Mouse (Mus musculus): ENCODE results near the gene Plekhm3. TPM values are rescaled to one million over a fixed set of nuclear protein-coding genes. Genes with fewer than 3 reads are reported as not detected.

The Plekhm3 gene
- polyA plus RNA-seq, 1 experiment from 2014 or later = 5.0 TPM

- Histone ChIP-seq H3K36me3 (ENCODE audit: insufficient read depth, low read length) (0 out of 2 replicates have a peak, but pooled peaks cover 2% of the 10 kb centered on the region), H3K4me1 (ENCODE audit: insufficient read depth, low read length) (0 out of 2 replicates have a peak, but pooled peaks cover 6% of the 10 kb centered on the region), H3K9me3 (ENCODE audit: low read length) (no peaks in the 10 kb centered on the region), H3K4me2 (replicated peaks; ENCODE audit: low read depth, low read length) (no peak overlapping the region), H3K4me3 (ENCODE audit: low read length) (no peak overlapping the region), H3K9ac (replicated peaks; ENCODE audit: low read length) (no peak overlapping the region), H3K27me3 (ENCODE audit: insufficient read depth, low read length) (no peaks in the 10 kb centered on the region), H3K27ac (ENCODE audit: low read length) (no peak overlapping the region)
- no peak; the same call in 1 of the 2 replicates for ATAC-seq (ENCODE audit: low FRiP score, low TSS enrichment)
- WGBS = 42% methylated on average over 5 of the region's 5 CpGs
Observed at GRCm38 (mm10) chr1:64916884-64917507, 39.6 kb downstream of the Plekhm3 start.

- Histone ChIP-seq H3K9ac (replicated peaks; ENCODE audit: low read length) (no peak overlapping the region), H3K4me3 (ENCODE audit: low read length) (no peak overlapping the region), H3K4me1 (ENCODE audit: insufficient read depth, low read length) (0 out of 2 replicates have a peak, but pooled peaks cover 6% of the 10 kb centered on the region), H3K27me3 (ENCODE audit: insufficient read depth, low read length) (no peaks in the 10 kb centered on the region), H3K36me3 (ENCODE audit: insufficient read depth, low read length) (no peaks in the 10 kb centered on the region), H3K9me3 (ENCODE audit: low read length) (no peaks in the 10 kb centered on the region), H3K27ac (ENCODE audit: low read length) (no peak overlapping the region), H3K4me2 (replicated peaks; ENCODE audit: low read depth, low read length) (no peak overlapping the region)
- WGBS = 94% methylated on average over 3 of the region's 3 CpGs
- no peak for ATAC-seq (ENCODE audit: low FRiP score, low TSS enrichment)
Observed at GRCm38 (mm10) chr1:64914356-64914755, 42.3 kb downstream of the Plekhm3 start.

- WGBS = 82% methylated on average over 2 of the region's 2 CpGs
- Histone ChIP-seq H3K9ac (replicated peaks; ENCODE audit: low read length) (no peak overlapping the region), H3K9me3 (ENCODE audit: low read length) (no peaks in the 10 kb centered on the region), H3K4me3 (ENCODE audit: low read length) (no peak overlapping the region), H3K4me2 (replicated peaks; ENCODE audit: low read depth, low read length) (no peak overlapping the region), H3K27ac (ENCODE audit: low read length) (no peak overlapping the region), H3K4me1 (ENCODE audit: insufficient read depth, low read length) (no peaks in the 10 kb centered on the region), H3K27me3 (ENCODE audit: insufficient read depth, low read length) (no peaks in the 10 kb centered on the region), H3K36me3 (ENCODE audit: insufficient read depth, low read length) (no peaks in the 10 kb centered on the region)
- no peak for ATAC-seq (ENCODE audit: low FRiP score, low TSS enrichment)
Observed at GRCm38 (mm10) chr1:64907740-64908139, 48.9 kb downstream of the Plekhm3 start.

GRCm38 (mm10) chr1:64906226-64906625 lies 50.4 kb downstream of the Plekhm3 start:
- 72% methylated on average over 1 of the region's 1 CpGs for WGBS

GRCm38 (mm10) chr1:64903415-64903814 lies 53.2 kb downstream of the Plekhm3 start:
- 41% methylated on average over 4 of the region's 4 CpGs for WGBS
- no peak overlapping the region for H3K27ac ChIP-seq (ENCODE audit: low read length)
- no peak overlapping the region for H3K9ac ChIP-seq (replicated peaks; ENCODE audit: low read length)

More at GRCm38 (mm10) chr1:64906226-64906625, 50.4 kb downstream of the Plekhm3 start:
- H3K4me3 ChIP-seq (ENCODE audit: low read length) = no peak overlapping the region
- H3K27ac ChIP-seq (ENCODE audit: low read length) = no peak overlapping the region
- no peak for ATAC-seq (ENCODE audit: low FRiP score, low TSS enrichment)
- no peaks in the 10 kb centered on the region for H3K36me3 ChIP-seq (ENCODE audit: insufficient read depth, low read length)
- no peaks in the 10 kb centered on the region for H3K27me3 ChIP-seq (ENCODE audit: insufficient read depth, low read length)
- H3K9ac ChIP-seq (replicated peaks; ENCODE audit: low read length) = no peak overlapping the region
- H3K4me1 ChIP-seq (ENCODE audit: insufficient read depth, low read length) = no peaks in the 10 kb centered on the region
- no peaks in the 10 kb centered on the region for H3K9me3 ChIP-seq (ENCODE audit: low read length)
- no peak overlapping the region for H3K4me2 ChIP-seq (replicated peaks; ENCODE audit: low read depth, low read length)

GRCm38 (mm10) chr1:64902804-64903203 lies 53.8 kb downstream of the Plekhm3 start:
- H3K9ac ChIP-seq (replicated peaks; ENCODE audit: low read length) = no peak overlapping the region
- no peak for ATAC-seq (ENCODE audit: low FRiP score, low TSS enrichment)
- H3K4me1 ChIP-seq (ENCODE audit: insufficient read depth, low read length) = no peaks in the 10 kb centered on the region
- no peak overlapping the region for H3K4me2 ChIP-seq (replicated peaks; ENCODE audit: low read depth, low read length)
- H3K36me3 ChIP-seq (ENCODE audit: insufficient read depth, low read length) = no peaks in the 10 kb centered on the region
- H3K9me3 ChIP-seq (ENCODE audit: low read length) = no peaks in the 10 kb centered on the region
- WGBS = 80% methylated on average over 2 of the region's 2 CpGs
- no peak overlapping the region for H3K27ac ChIP-seq (ENCODE audit: low read length)
- H3K4me3 ChIP-seq (ENCODE audit: low read length) = no peak overlapping the region
- H3K27me3 ChIP-seq (ENCODE audit: insufficient read depth, low read length) = no peaks in the 10 kb centered on the region

More at GRCm38 (mm10) chr1:64903415-64903814, 53.2 kb downstream of the Plekhm3 start:
- Histone ChIP-seq H3K4me1 (ENCODE audit: insufficient read depth, low read length) (no peaks in the 10 kb centered on the region), H3K36me3 (ENCODE audit: insufficient read depth, low read length) (no peaks in the 10 kb centered on the region), H3K9me3 (ENCODE audit: low read length) (no peaks in the 10 kb centered on the region), H3K27me3 (ENCODE audit: insufficient read depth, low read length) (no peaks in the 10 kb centered on the region), H3K4me3 (ENCODE audit: low read length) (no peak overlapping the region), H3K4me2 (replicated peaks; ENCODE audit: low read depth, low read length) (no peak overlapping the region)
- ATAC-seq (ENCODE audit: low FRiP score, low TSS enrichment) = peak; percentile 42; the same call in 1 of the 2 replicates

- H3K27me3 ChIP-seq (ENCODE audit: insufficient read depth, low read length) = no peaks in the 10 kb centered on the region
- no peaks in the 10 kb centered on the region for H3K9me3 ChIP-seq (ENCODE audit: low read length)
- H3K4me2 ChIP-seq (replicated peaks; ENCODE audit: low read depth, low read length) = no peak overlapping the region
- no peaks in the 10 kb centered on the region for H3K4me1 ChIP-seq (ENCODE audit: insufficient read depth, low read length)
- no peak overlapping the region for H3K27ac ChIP-seq (ENCODE audit: low read length)
- 80% methylated on average over 3 of the region's 3 CpGs for WGBS
- H3K9ac ChIP-seq (replicated peaks; ENCODE audit: low read length) = no peak overlapping the region
- no peak overlapping the region for H3K4me3 ChIP-seq (ENCODE audit: low read length)
- H3K36me3 ChIP-seq (ENCODE audit: insufficient read depth, low read length) = no peaks in the 10 kb centered on the region
- no peak for ATAC-seq (ENCODE audit: low FRiP score, low TSS enrichment)
Observed at GRCm38 (mm10) chr1:64899763-64900162, 56.9 kb downstream of the Plekhm3 start.

GRCm38 (mm10) chr1:64897485-64897884 lies 59.1 kb downstream of the Plekhm3 start:
- H3K4me2 ChIP-seq (replicated peaks; ENCODE audit: low read depth, low read length) = no peak overlapping the region
- ATAC-seq (ENCODE audit: low FRiP score, low TSS enrichment) = no peak
- no peak overlapping the region for H3K27ac ChIP-seq (ENCODE audit: low read length)
- no peaks in the 10 kb centered on the region for H3K27me3 ChIP-seq (ENCODE audit: insufficient read depth, low read length)
- no peak overlapping the region for H3K9ac ChIP-seq (replicated peaks; ENCODE audit: low read length)
- no peaks in the 10 kb centered on the region for H3K4me1 ChIP-seq (ENCODE audit: insufficient read depth, low read length)
- H3K4me3 ChIP-seq (ENCODE audit: low read length) = no peak overlapping the region
- no peaks in the 10 kb centered on the region for H3K9me3 ChIP-seq (ENCODE audit: low read length)
- WGBS = 96% methylated on average over 2 of the region's 2 CpGs
- H3K36me3 ChIP-seq (ENCODE audit: insufficient read depth, low read length) = no peaks in the 10 kb centered on the region

GRCm38 (mm10) chr1:64893806-64894205 lies 62.8 kb downstream of the Plekhm3 start:
- no peak for ATAC-seq (ENCODE audit: low FRiP score, low TSS enrichment)
- no peak overlapping the region for H3K9ac ChIP-seq (replicated peaks; ENCODE audit: low read length)
- H3K27me3 ChIP-seq (ENCODE audit: insufficient read depth, low read length) = no peaks in the 10 kb centered on the region
- no peaks in the 10 kb centered on the region for H3K4me1 ChIP-seq (ENCODE audit: insufficient read depth, low read length)
- no peak overlapping the region for H3K27ac ChIP-seq (ENCODE audit: low read length)
- no peak overlapping the region for H3K4me2 ChIP-seq (replicated peaks; ENCODE audit: low read depth, low read length)
- no peaks in the 10 kb centered on the region for H3K36me3 ChIP-seq (ENCODE audit: insufficient read depth, low read length)
- H3K4me3 ChIP-seq (ENCODE audit: low read length) = no peak overlapping the region
- 81% methylated on average over 7 of the region's 7 CpGs for WGBS
- no peaks in the 10 kb centered on the region for H3K9me3 ChIP-seq (ENCODE audit: low read length)

GRCm38 (mm10) chr1:64891332-64891731 lies 65.3 kb downstream of the Plekhm3 start:
- 62% methylated on average over 4 of the region's 4 CpGs for WGBS
- ATAC-seq (ENCODE audit: low FRiP score, low TSS enrichment) = no peak

More at GRCm38 (mm10) chr1:64891332-64891731, 65.3 kb downstream of the Plekhm3 start:
- no peaks in the 10 kb centered on the region for H3K36me3 ChIP-seq (ENCODE audit: insufficient read depth, low read length)
- no peak overlapping the region for H3K27ac ChIP-seq (ENCODE audit: low read length)
- no peaks in the 10 kb centered on the region for H3K4me1 ChIP-seq (ENCODE audit: insufficient read depth, low read length)
- H3K4me3 ChIP-seq (ENCODE audit: low read length) = no peak overlapping the region
- H3K9ac ChIP-seq (replicated peaks; ENCODE audit: low read length) = no peak overlapping the region
- no peak overlapping the region for H3K4me2 ChIP-seq (replicated peaks; ENCODE audit: low read depth, low read length)
- no peaks in the 10 kb centered on the region for H3K27me3 ChIP-seq (ENCODE audit: insufficient read depth, low read length)
- H3K9me3 ChIP-seq (ENCODE audit: low read length) = no peaks in the 10 kb centered on the region

All from kidney, embryonic 16.5 days (tissue).